Comparison of ENCODE assay signal across 8 mouse cellular contexts in the genomic region with DNA sequence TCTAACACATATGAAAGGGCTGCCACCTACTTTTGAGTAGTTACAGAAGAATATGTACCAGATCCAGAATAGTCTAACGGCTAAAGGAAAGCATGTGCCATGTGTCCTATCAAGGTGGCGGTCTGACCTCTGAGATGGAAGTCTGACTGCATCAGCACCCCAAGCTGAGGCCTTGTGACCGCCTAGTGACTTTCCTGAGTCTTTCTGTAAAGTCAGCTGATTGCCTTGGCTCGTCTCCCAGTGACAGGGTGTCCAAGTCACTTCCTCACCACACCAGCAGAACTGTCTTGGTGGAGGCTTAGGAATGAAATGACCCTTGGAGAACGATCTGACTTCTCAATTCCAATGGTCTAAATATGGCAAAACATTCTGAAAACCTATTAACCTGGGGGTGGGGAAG.
DNase-seq lines count a peak whose midpoint lies in the region; ATAC-seq lines count a peak whose summit lies in the region.
"Had no signal": no experiment of that assay in that cellular context is flagged by ENCODE, and none has a peak within 500 bp of the region (broad histone marks: within the 10 kb centered on the region; RNA-seq: fewer than 3 reads in every experiment).

No protein-coding gene starts in this region.

- H3K4me2 ChIP-seq in heart, embryonic 16.5 days (ENCODE audit: low read depth, low read length): no peak overlapping the region
- H3K4me2 ChIP-seq in forebrain, embryonic 14.5 days (ENCODE audit: low read length): no peak overlapping the region
- H3K4me2 ChIP-seq in forebrain, embryonic 15.5 days (replicated peaks): no peak overlapping the region

- peaks cover 4% of the 10 kb centered on the region; the same call in 1 of the 2 replicates for H3K4me1 ChIP-seq in heart, embryonic 16.5 days (ENCODE audit: control insufficient read depth, insufficient read depth, low read length)
- no peaks in the 10 kb centered on the region for H3K4me1 ChIP-seq in forebrain, embryonic 14.5 days (ENCODE audit: control insufficient read depth, insufficient read depth, low read length)
- H3K4me1 ChIP-seq in forebrain, embryonic 15.5 days: no peaks in the 10 kb centered on the region

- 52% methylated on average over 5 of the region's 5 CpGs for WGBS in heart, embryonic 16.5 days
- 93% methylated on average over 5 of the region's 5 CpGs for WGBS in forebrain, embryonic 14.5 days
- WGBS in forebrain, embryonic 15.5 days: 88% methylated on average over 5 of the region's 5 CpGs

- H3K4me3 ChIP-seq in heart, embryonic 16.5 days (ENCODE audit: low read length): no peak overlapping the region
- no peak overlapping the region for H3K4me3 ChIP-seq in forebrain, embryonic 14.5 days (ENCODE audit: low read depth, low read length)
- H3K4me3 ChIP-seq in forebrain, embryonic 15.5 days: no peak overlapping the region

- no peak overlapping the region for H3K9ac ChIP-seq in heart, embryonic 16.5 days (ENCODE audit: low read length)
- no peak overlapping the region for H3K9ac ChIP-seq in forebrain, embryonic 14.5 days (ENCODE audit: low read length)
- no peak overlapping the region for H3K9ac ChIP-seq in forebrain, embryonic 15.5 days (replicated peaks)

- no peaks in the 10 kb centered on the region; the same call in 1 of the 2 replicates for H3K9me3 ChIP-seq in heart, embryonic 16.5 days (replicated peaks; ENCODE audit: control insufficient read depth, low read length)
- H3K9me3 ChIP-seq in forebrain, embryonic 14.5 days (replicated peaks; ENCODE audit: control insufficient read depth, low read length): no peaks in the 10 kb centered on the region
- H3K9me3 ChIP-seq in forebrain, embryonic 15.5 days: no peaks in the 10 kb centered on the region

- peaks cover 3% of the 10 kb centered on the region; the same call in 1 of the 2 replicates for H3K36me3 ChIP-seq in heart, embryonic 16.5 days (ENCODE audit: control insufficient read depth, insufficient read depth)
- no peaks in the 10 kb centered on the region for H3K36me3 ChIP-seq in forebrain, embryonic 14.5 days (ENCODE audit: control insufficient read depth, insufficient read depth, low read length)
- H3K36me3 ChIP-seq in forebrain, embryonic 15.5 days: no peaks in the 10 kb centered on the region

- ATAC-seq in heart, embryonic 16.5 days (replicated peaks; ENCODE audit: extremely low read depth, insufficient read depth, low FRiP score): 0 out of 2 replicates have a peak, but pooled peaks have one; percentile 45
- ATAC-seq in forebrain, embryonic 14.5 days: no peak
- ATAC-seq in forebrain, embryonic 15.5 days (replicated peaks): no peak

- no peaks in the 10 kb centered on the region for H3K27me3 ChIP-seq in heart, embryonic 16.5 days (ENCODE audit: control insufficient read depth, insufficient read depth, low read length)
- no peaks in the 10 kb centered on the region for H3K27me3 ChIP-seq in forebrain, embryonic 14.5 days (replicated peaks; ENCODE audit: control insufficient read depth, insufficient read depth, low read length)
- H3K27me3 ChIP-seq in forebrain, embryonic 15.5 days: no peaks in the 10 kb centered on the region

- no peak overlapping the region for H3K27ac ChIP-seq in heart, embryonic 16.5 days (ENCODE audit: low read length)
- H3K27ac ChIP-seq in forebrain, embryonic 14.5 days (ENCODE audit: low read depth, low read length): no peak overlapping the region
- no peak overlapping the region for H3K27ac ChIP-seq in forebrain, embryonic 15.5 days (replicated peaks)

- peak; percentile 39 to 44 for DNase-seq in left cerebral cortex, adult 9 months (ENCODE audit: low spot score in 2 of 2)
- DNase-seq in left cerebral cortex, adult 11 months (ENCODE audit: low spot score): no peak
- peak; percentile 49 for DNase-seq in adrenal gland, postnatal 14 days
- DNase-seq in lung, postnatal 25 days (ENCODE audit: low spot score): peak; percentile 62
- DNase-seq in forebrain, embryonic 14.5 days (ENCODE audit: low spot score): no peak
- DNase-seq: midbrain, embryonic 14.5 days had no signal

Comparison
In these comparisons a context has a peak if more than half of its experiments do, and no peak if none do; other contexts are left out.
1. DNase-seq: peak in left cerebral cortex, adult 9 months (2 of 2), adrenal gland, postnatal 14 days (single experiment) and lung, postnatal 25 days (single experiment); none in left cerebral cortex, adult 11 months (single experiment) and forebrain, embryonic 14.5 days (single experiment).